8 mouse cellular contexts compared by ENCODE assay signal in genomic region chr2:181866931-181867330, GRCm38 (mm10). TPM values are rescaled to one million over a fixed set of nuclear protein-coding genes. Genes with fewer than 3 reads are reported as not detected.
DNase-seq lines count a peak whose midpoint lies in the region; ATAC-seq and TF ChIP-seq lines count a peak whose summit lies in the region.
"Had no signal": no experiment of that assay in that cellular context is flagged by ENCODE, and none has a peak within 500 bp of the region (broad histone marks: within the 10 kb centered on the region; RNA-seq: fewer than 3 reads in every experiment).

No protein-coding gene starts in this region.

- H3K9ac ChIP-seq in lung, postnatal 0 days (replicated peaks; ENCODE audit: low read depth) = no peak overlapping the region
- H3K9ac ChIP-seq: heart, embryonic 15.5 days had no signal

- ATAC-seq in lung, postnatal 0 days = no peak

- no peaks in the 10 kb centered on the region for H3K27me3 ChIP-seq in lung, postnatal 0 days (replicated peaks; ENCODE audit: insufficient read depth, low read length)
- H3K27me3 ChIP-seq: heart, embryonic 15.5 days had no signal

- H3K4me2 ChIP-seq in lung, postnatal 0 days (replicated peaks; ENCODE audit: low read depth, low read length) = no peak overlapping the region
- H3K4me2 ChIP-seq: heart, embryonic 15.5 days had no signal

- no peak for TF ChIP-seq EP300 in lung, postnatal 0 days (IDR thresholded peaks at IDR 0.05)

- no peaks in the 10 kb centered on the region for H3K36me3 ChIP-seq in lung, postnatal 0 days (ENCODE audit: insufficient read depth, low read length)

- no peaks in the 10 kb centered on the region for H3K9me3 ChIP-seq in lung, postnatal 0 days (ENCODE audit: low read length)
- H3K9me3 ChIP-seq: heart, embryonic 15.5 days had no signal

- DNase-seq in urinary bladder, adult 18-20 months (ENCODE audit: low spot score in 2 of 2) = peak; percentile 11 to 43
- no peak for DNase-seq in urinary bladder, adult 2 months (ENCODE audit: low spot score)
- peak; percentile 89 for DNase-seq in brain, adult 2 months (ENCODE audit: low read depth, low spot score)
- peak; percentile 33 to 68 for DNase-seq in frontal cortex, postnatal 10 days (ENCODE audit: low spot score in 2 of 2)
- peak; percentile 72 to 79 for DNase-seq in kidney, postnatal 4 days
- peak; percentile 79 for DNase-seq in lung, postnatal 0 days (ENCODE audit: low spot score)
- peak; percentile 58 for DNase-seq in spleen, adult 12 weeks (ENCODE audit: low spot score)

- H3K4me1 ChIP-seq in lung, postnatal 0 days (ENCODE audit: insufficient read depth, low read depth, low read length) = peaks cover 13% of the 10 kb centered on the region; the same call in 1 of the 2 replicates

- no peak overlapping the region for H3K27ac ChIP-seq in lung, postnatal 0 days (ENCODE audit: low read length)
- H3K27ac ChIP-seq: heart, embryonic 15.5 days had no signal

- no peak overlapping the region for H3K4me3 ChIP-seq in lung, postnatal 0 days (ENCODE audit: low read depth, low read length)
- H3K4me3 ChIP-seq: heart, embryonic 15.5 days had no signal

- WGBS in lung, postnatal 0 days = 51% methylated on average over 5 of the region's 5 CpGs

- peak; percentile 88 for TF ChIP-seq CTCF in lung, postnatal 0 days (IDR thresholded peaks at IDR 0.05)

RNA-seq across cellular contexts. Expression of gene Polr3k, which starts 2.8 kb away (rescaled TPM):
- 20.5 and 23.0 TPM in 2 replicates for polyA plus RNA-seq in urinary bladder, adult 2 months (2012; rRNA removed)
- polyA plus RNA-seq in lung, postnatal 0 days (2015; fragmentation: Nextera tagmentation; extraction: Ambion mirVana) = 30.7 and 31.4 TPM in 2 replicates

RNA-seq across cellular contexts. Expression of gene Pcmtd2, which starts 29.3 kb away (rescaled TPM):
- polyA plus RNA-seq in urinary bladder, adult 2 months (2012; rRNA removed) = 43.8 and 51.5 TPM in 2 replicates
- polyA plus RNA-seq in lung, postnatal 0 days (2015; fragmentation: Nextera tagmentation; extraction: Ambion mirVana) = 37.3 and 43.6 TPM in 2 replicates
